Mouse (Mus musculus): Measurements from ENCODE around the gene Aurkb.
"Not testable (repeated sequence)": the region's sequence is repeated elsewhere in the genome, so short reads cannot be mapped to it uniquely, and the experiment has no call there.

Gene Aurkb

DNA sequence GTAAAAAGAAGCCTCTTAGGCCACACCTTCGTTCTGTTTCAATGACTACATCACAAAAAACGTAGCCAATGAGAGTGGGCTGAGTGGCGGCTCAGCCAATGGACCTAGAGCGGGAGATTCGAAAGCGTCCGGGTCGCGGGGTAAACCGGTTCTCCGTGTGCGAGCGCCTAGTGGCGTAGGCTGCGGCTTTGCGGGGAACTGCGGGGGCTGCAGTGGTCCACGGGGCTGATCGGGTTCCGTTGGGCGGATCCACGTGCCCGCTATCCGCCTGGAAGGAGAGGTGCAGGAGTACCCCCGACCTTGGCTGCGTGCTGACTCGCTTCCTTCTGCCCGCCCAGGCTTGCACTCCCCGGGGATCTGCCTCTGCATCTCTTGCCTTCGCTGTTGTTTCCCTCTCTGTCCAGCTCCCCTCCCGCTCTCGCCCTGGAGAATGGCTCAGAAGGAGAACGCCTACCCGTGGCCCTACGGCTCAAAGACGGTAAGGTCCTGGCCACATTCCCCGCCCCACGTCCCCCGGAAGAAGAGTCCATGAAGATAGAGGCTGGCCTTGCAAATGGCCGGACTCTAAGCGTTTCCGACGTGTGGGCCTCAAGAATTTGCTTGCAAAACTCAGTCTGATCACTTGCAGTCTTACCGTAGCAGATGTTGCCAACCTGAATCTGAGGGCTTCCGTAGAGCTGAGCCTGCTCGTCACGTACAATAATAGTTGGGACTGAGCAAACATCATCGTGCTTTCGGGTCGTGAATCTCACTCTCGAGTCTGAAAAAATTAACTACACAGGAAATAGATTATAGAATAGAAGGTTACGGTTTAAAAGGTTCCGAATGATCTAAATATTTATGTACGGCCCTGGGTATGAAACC, at the start of gene Aurkb:
Aurkb (plus strand) TSS at position 117 of the 864 bp plus-strand sequence.
- peak; percentile 90 to 95 for DNase-seq

DNA sequence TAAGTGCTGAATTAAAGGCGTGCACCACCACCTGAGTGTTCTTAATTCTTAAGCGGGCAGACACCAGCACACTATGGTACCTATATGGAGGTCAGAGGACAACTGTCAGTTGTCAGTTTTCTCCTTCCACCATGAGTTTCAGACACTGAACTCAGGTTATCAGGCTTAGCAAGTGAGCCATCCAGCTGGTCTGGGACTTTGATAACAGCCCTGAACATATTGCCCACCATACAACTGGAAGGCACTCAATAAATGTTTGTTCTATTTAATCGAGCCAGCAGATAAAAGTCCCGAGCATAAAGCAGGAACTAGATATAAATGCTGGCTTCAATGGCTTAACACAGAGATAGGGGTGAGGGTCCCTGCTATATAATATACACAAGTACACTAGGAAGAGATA, 48.4 kb upstream of the Aurkb start:
- no peak for DNase-seq

DNA sequence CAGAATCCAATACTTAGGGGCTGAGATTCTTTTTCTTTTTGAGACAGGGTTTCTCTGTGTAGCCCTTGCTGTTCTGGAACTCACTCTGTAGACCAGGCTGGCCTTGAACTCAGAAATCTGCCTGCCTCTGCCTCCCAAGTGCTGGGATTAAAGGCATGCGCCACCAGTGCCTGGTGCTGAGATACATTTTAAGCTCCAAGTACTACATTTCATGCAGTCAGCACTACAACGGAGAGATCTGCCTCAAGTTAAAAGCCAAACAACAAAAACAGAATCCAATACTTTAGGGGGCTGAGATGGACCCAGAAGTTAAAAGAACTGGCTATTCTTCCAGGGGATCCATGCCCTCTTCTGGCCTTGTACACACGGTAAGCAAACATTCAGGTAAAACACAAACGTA, 42.7 kb upstream of the Aurkb start:
- DNase-seq: not testable (repeated sequence)

DNA sequence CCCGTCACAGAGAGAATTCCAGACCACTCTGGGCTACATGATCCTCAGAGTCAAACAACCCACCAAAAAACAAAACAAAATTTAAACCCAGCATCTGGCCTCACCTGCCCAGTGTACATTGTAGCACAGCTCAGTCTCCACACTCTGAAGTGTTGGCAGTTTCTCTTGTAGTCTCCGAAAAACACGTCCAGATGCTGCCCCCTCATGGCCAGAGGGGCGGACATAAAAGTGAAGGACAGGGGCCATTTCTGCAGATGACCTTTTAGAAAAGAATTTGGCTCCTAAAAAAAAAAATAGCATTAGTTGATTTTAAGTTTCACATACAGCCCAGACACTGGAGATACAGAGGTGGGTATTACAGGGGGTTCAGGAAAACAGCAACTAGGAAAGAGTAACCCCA, 41.9 kb upstream of the Aurkb start:
- peak; percentile 52 to 59 for DNase-seq

DNA sequence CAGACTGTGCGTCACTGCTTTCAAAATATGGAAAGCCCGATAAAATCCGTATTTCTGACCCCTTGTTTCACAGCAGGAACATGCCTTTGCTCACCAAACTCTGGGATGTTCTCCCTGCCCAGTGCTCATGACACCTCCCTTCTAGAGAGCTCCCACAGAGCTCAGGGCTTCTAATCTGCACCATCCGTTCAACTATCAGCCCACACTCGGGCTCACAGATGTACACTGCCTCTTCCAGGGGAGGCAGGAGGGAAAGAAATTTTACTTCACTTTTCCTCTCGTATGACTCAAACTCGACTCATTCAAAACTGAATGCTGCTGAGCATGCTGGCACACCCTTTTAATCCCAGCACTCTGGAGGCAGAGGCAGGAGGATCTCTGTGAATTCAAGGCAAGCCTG, 40.3 kb upstream of the Aurkb start:
- DNase-seq: no peak

DNA sequence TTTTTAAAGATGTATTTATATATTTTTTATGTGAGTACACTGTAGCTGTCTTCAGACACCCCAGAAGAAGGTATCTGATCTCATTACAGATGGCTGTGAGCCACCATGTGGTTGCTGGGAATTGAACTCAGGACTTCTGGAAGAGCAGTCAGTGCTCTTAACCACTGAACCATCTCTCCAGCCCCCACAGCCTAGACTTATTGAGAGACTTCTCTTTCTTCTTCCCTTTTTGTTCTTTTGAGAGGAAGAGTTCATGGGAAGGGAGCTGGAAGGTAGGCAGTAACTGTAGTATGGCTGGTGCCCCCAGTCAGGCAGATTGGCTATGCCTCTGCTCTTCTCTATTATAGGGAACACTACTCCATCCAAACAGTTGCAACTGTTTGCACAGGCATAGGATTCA, 38.9 kb upstream of the Aurkb start:
- DNase-seq: not testable (repeated sequence)

DNA sequence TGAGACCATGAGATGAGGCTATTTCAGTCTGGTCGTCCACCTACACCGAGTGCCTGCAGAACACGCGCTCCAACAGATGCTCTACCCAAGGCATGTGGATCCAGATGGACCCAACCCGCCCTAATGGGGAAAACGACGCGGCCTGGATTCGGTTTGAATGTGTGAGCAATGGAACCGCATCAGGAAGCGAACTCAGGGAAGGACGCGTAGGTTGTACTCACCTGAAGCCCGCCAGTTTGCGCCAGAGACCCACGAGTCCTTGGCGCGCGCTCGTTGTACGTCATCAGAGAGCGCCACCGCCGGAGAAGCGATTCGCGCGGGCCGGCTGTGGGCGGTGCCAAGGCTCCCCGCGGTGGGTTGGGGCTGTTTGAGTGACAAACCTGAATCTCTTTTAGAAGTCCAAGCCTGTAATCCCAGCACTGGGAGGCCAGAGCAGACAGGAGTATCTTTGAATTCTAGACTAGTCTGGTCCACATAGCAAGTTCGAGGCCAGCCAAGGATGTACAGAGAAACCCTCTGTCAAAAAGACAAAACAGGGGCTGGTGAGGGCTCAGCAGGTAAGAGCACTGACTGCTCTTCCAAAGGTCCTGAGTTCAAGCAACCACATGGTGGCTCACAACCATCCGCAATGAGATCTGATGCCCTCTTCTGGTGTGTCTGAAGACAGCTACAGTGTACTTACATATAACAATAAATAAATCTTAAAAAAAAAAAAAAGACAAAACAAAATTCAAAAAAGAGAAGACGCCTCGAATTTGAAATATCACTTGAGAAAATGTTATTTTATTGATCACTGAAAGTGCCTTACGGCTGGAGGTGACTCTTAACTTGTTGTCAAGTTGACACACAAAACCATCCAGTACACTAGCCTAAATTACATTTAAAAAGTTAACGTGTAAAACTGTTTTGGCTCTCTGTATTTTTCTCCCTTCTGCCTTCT, 37.0 kb upstream of the Aurkb start, which contains the start of gene Pfas:
Pfas (minus strand) TSS at position 279 of the 940 bp plus-strand sequence.
- DNase-seq: peak; percentile 97 to 98

DNA sequence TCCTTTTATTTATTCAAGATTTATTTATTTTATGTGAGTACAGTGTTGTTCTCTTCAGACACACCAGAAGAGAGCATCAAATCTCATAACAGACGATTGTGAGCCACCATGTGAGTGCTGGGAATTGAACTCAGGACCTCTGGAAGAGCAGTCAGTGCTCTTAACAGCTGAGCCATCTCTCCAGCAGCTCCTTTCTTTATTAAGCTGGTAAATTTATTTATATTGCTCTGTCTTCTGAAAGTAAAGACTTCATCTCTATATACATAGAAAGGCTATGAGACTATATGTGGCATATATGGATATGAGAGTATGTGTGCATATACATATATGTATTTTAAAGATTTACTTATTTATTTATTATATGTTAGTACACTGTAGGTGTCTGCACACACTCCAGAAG, 35.9 kb upstream of the Aurkb start:
- no peak for DNase-seq

DNA sequence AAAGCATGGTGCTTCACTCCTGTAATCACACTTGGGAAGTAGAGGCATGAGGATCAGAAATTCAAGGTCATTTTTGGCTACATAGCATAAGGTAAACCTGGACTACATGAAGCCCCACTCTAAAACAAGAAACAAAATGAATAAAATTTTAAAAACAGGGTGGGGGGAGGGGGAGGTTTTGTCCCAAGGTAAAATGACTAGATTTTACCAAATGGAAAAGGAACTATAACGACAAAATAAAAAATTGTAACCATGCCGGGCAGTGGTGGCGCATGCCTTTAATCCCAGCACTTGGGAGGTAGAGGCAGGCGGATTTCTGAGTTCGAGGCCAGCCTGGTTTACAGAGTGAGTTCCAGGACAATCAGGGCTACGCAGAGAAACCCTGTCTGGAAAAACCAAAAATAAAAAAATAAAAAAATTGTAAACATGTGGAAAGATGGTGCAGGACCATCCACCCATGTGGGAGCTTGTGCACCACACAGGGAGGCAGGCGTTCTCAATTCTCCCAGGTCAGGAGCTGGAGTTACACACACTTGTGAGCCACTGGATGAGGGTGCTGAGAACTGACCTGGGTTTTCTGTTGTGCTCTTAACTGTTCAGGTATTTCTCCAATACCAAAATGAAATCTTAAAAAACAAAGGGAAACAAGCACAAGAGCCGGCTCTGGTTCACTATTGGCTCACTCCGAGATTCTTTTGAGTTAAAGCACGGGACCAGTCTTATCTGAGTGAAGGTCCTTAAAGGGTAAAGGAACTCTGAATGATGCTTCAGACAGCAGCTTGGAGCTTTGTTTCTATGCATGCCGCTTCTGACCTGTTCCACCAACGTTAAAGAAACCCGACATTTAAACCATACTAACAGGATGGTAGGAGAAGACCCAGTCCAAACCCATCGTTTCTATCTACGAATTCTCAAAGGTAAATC, 34.8 kb upstream of the Aurkb start:
- no peak for DNase-seq

DNA sequence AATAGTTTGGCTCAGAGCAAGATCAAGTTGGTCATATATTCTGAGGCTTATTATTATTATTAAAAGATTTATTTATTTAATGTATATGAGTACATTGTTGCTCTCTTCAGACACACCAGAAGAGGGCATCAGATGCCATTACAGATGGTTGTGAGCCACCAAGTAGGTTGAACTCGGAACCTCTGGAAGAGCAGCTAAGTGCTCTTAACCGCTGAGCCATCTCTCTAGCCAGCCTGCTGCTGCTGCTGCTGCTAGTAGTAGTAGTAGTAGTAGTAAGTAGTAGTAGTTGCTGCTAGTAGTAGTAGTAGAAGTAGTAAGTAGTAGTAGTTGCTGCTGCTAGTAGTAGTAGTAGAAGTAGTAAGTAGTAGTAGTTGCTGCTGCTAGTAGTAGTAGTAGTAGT, 34.0 kb upstream of the Aurkb start:
- DNase-seq: not testable (repeated sequence)

DNA sequence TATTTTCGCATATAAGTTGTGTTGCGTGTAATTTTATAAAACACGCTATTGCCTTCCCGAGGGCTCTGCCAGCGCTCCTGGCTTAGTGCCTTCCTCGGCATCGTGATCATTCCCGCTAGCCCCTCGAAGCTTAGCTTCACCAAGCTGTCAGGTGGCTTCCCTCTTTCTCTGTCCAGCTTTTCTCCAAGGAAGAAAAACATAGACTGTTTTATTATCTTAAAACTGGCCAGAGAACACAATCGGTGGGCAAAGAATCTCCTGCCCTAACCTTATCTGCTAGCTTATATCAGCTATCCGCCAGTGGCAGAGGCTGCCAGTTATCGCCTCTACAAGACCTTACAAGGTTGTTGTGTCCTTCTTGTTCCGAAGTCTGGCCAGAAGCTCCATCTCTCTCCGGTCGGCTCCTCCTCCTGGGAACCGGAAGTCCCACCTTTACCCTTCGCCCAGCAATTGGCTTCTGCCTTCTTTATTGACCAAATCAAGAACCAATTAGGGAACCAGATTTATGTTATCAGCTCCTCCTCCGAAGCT, 33.3 kb upstream of the Aurkb start:
- peak; percentile 89 to 92 for DNase-seq

DNA sequence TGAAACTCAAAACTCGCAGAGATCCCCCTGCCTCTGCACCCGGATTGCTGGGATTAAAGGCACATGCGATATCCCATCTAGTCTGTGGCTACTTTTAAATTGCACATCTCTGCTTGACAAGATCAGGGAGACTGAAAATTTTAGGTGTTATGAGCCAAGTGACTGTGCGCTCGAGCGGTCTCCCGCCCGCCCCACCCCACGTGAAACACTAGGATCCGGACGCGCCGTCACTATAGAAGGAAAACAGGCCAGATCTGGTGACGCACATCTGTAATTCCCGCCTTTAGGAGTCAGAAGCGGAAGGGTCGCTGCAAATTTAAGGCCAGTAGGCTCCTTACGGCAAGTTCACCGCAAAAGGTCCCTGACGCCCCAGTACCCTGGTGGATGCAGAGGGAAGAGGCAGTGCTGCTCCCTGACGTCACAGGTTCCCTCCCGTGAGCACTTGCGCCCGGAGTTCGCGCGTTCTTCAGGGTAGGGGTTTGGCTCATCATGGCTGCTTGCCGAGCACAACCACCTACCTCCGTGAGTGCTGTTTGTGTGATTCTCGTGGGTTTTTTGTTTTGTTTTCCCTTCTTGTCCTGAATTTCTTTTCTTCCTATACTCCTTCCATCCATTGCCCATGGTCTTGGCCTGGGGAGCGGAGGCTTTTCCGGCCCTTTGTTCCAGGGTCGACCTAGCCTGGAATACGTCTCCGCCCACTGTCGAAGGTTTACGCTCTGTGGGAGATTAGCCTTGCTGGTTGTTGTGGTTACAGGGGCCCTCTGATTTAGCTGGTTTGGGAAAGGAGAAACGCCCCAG, 29.6 kb upstream of the Aurkb start, which contains the start of gene Ctc1:
Ctc1 (plus strand) TSS at position 268 of the 798 bp plus-strand sequence.
- peak; percentile 92 to 94 for DNase-seq

DNA sequence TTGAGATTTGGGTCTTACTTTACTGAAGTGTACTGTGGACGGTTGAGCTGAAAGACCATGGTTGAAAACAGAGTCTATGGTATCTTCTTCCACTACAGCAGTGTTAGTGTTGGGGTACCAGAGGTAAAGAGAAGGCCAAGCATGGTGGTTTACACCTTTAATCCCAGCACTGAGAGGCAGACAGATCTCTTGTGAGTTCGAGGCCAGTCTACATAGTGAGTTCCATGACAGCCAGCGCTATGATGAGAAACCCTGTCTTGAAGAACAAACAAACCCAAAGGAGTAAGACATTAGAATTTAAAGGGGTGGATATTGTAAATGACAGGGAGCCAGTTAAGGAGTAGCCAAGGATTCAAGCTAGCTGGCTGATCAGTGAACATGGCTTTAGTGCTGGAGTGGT, 28.7 kb upstream of the Aurkb start:
- DNase-seq: no peak

DNA sequence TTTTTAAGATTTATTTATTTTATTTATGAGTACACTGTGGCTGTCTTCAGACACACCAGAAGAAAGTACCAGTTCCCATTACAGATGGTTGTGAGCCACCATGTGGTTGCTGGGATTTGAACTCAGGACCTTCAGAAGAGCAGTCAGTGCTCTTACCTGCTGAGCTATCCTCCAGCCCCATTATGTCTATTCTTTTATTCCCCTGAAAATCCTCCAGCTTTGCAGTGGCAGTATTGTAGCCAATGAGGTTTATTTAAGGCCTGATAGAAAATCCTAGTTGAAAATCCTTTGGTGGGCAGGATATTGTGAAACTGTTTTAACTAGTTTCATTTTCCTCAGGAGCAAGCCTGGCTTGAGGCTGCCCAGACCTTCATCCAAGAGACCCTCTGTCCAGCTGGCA, 24.8 kb upstream of the Aurkb start:
- DNase-seq: no peak

DNA sequence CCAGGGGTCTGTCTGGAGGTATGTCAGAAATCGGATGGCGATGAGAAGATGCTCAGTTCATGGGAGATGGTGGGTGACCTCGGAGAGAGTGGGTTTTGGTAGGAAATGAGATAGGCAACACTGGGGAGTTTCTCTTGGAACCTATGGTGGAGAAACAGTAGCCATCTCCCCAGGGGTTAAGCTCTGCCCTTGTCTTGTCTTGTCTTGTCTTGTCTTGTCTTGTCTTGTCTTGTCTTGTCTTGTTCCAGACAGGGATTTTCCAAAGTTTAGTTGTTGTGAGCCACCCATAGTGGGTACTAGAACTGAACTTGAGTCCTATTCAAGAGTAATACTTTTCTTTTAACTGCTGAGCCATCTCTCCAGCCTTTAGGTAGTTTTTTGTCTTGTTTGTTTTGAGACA, 18.9 kb upstream of the Aurkb start:
- no peak for DNase-seq

DNA sequence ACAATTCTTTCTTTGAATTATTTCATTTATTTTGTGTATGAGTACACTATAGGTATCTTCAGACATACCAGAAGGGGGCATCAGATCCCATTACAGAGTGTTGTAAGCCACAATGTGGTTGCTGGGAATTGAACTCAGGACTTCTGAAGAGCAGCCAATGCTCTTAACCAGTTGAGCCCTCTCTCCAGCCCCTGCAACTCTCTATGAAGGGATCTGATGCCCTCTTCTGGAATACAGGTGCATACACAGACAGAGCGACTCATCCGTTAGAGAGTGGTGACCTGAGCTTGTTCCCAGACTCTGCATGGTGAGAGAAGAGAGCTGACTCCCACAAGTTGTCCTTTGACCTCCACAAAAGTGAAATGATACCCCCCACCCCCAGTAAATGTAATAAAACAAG, 16.6 kb upstream of the Aurkb start:
- no peak for DNase-seq

DNA sequence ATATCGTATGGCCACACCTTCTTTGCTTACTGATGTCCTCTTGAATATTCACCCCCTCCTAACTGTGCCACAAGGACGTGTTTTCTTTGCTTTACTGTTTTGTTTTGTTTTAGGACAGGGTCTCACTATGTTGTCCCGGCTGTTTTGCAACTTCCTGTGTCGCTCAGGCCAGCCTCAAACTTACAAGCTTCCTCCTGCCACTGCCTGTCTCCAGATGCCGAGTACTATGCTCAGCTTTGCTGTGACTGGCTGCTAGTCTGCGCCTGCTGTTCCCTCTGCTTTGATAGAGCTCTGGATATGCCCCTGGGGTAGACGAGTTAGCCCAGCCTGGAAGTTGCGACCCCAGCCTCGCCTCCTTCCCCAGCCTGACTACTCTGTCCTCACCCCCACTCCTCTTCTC, 11.9 kb upstream of the Aurkb start:
- DNase-seq: no peak

DNA sequence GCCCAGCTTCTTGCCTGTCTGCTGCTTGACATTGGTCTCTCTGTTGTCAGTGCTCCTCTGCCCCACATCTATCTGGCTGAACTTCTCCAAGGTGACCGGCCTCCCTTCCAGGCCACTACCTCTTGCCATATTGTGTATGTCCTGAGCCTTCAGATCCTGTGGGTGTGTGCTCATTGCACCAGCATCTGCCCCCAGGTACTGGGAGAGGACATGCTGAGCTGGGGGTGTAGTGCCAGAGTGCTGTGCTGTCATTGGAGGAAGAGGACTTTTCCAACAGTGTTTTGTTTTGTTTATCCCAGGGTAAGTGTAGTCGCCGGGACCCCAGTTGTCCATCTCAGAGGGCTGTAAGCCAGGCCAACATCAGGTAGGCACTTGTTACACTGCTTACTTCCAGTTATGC, 10.9 kb upstream of the Aurkb start:
- DNase-seq: no peak

DNA sequence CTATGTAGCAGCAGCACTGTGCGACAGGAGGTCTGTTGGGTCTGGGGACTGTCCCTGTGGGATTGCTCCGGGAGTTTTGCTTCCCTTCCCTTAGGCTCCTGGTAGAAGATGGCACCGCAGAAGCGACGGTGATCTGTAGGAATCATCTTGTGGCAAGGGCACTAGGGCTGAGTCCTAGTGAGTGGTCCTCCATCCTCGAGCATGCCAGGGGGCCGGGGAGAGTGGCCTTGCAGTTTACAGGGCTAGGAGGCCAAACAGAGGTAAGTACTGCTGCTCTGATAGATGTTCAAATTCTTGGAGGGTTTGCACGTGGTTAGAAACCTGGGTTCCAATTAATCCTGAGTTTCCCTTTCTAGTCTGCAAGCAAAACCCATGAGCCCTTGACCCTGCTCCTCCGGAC, 10.0 kb upstream of the Aurkb start:
- DNase-seq: no peak

DNA sequence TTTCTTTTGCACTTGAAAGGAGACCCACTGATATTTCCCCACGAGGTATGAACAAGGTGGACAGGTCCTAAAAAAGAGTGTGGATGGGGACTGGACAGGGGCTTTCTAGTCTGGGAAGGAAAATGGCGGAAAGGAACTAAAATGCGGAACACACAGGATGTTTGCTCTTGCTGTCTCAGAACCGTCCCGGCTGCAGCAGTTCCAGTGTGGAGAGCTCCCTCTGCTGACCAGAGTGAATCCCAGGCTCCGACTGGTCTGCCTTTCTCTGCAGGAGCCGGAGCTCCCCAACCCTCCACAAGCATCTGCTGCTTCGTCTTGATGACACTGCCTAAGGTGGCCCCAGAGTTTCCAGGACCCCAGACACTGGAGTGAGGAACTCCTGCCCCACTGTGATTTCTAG, 9.6 kb upstream of the Aurkb start:
- peak; percentile 85 to 92 for DNase-seq

Measured in kidney, postnatal 4 days (tissue).